Mouse (Mus musculus) spleen, adult 2 months (tissue): ENCODE results near the gene Apex1.

Experiments used
- CTCF ChIP-seq: fragments of 200-500 bp; IDR thresholded peaks from 2 replicates; pipeline ENCODE4 v1.5.1; 2011; ENCODE audit warnings: mild to moderate bottlenecking, inconsistent platforms; ENCODE audit not compliant: insufficient read depth, insufficient read length, insufficient replicate concordance; ENCODE audit errors: extremely low read depth
- POLR2A ChIP-seq: fragments of 200-500 bp; IDR thresholded peaks from 2 replicates; pipeline ENCODE4 v1.6.1; 2011; ENCODE audit warnings: low read depth, low read length, inconsistent platforms

- no peak for TF ChIP-seq CTCF
- TF ChIP-seq POLR2A, result no peak
These were observed 46.1 kb downstream of the Apex1 start for GRCm38 (mm10) chr14:50970822-50971221.
